23 mouse cellular contexts compared by ENCODE assay signal in the genomic region with DNA sequence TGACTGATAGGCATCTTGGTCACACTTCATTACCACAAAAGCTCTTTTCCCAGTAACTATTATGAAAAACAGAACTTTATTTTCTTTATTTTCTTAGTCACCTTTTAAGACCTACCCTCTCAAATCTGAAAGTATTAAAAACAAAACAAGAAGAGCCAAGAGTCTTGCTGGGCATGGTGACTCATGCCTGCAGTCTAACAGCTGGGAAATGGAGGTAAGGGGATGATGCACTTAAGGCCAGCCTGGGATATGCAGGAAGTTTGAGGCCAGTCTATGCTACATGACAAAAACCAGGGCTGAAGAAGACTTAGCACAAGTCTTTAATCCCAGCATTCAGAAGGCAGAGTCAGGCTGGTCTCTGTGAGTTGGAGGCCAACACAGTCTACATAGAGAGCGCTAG. TPM values are rescaled to one million over a fixed set of nuclear protein-coding genes. Genes with fewer than 3 reads are reported as not detected.
A peak's percentile ranks its signal among the peaks of the same experiment; 100 is the strongest.
DNase-seq lines count a peak whose midpoint lies in the region; TF ChIP-seq lines count a peak whose summit lies in the region.
"Had no signal": no experiment of that assay in that cellular context is flagged by ENCODE, and none has a peak within 500 bp of the region (broad histone marks: within the 10 kb centered on the region; RNA-seq: fewer than 3 reads in every experiment).

No protein-coding gene starts in this region.

- peaks cover 5 to 6% of the 10 kb centered on the region in 2 experiments; a peak in 3 of 4 replicates for H3K4me1 ChIP-seq in MEL (ENCODE audit: control insufficient read depth in 1 of 2, insufficient read depth in 2 of 2, low read length in 2 of 2)
- H3K4me1 ChIP-seq: embryonic facial prominence, embryonic 12.5 days had no signal

- no peak for TF ChIP-seq RAD21 in MEL (IDR thresholded peaks at IDR 0.05; ENCODE audit: low read depth, low read length)

- no peak overlapping the region for H3K9ac ChIP-seq in MEL (ENCODE audit: control insufficient read depth, low read depth, low read length, poor library complexity, severe bottlenecking)
- H3K9ac ChIP-seq: embryonic facial prominence, embryonic 12.5 days; forebrain, embryonic 13.5 days; forebrain, embryonic 15.5 days; forebrain, postnatal 0 days had no signal

- no peak for TF ChIP-seq CTCF in MEL (IDR thresholded peaks at IDR 0.05 in 2 of 3, conservative IDR thresholded peaks at IDR 0.05 in 1 of 3; ENCODE audit: control insufficient read depth in 1 of 3, insufficient read depth in 1 of 3, low read depth in 2 of 3, low read length in 3 of 3, poor library complexity in 1 of 3, severe bottlenecking in 1 of 3)

- peak; percentile 62 for DNase-seq in 3T3-L1 (ENCODE audit: low read depth, low spot score)
- no peak for DNase-seq in MEL (ENCODE audit: low read depth, low spot score)
- DNase-seq in adrenal gland, adult 18-20 months (ENCODE audit: low spot score in 2 of 2) = no peak
- no peak for DNase-seq in adrenal gland, postnatal 10 days
- DNase-seq in thymus, postnatal 0 days (ENCODE audit: low spot score) = no peak
- DNase-seq: adrenal gland, adult 2 months; adrenal gland, postnatal 14 days; adrenal gland, postnatal 36 days; B cell, adult 2 months; cerebellum, adult 11-12 months; cerebellum, adult 2 months; cerebellum, adult 9-10 months; cerebellum, postnatal 10 days; cerebellum, postnatal 25 days; forebrain, postnatal 0 days had no signal

- no peak overlapping the region for H3ac ChIP-seq in myocyte (ENCODE audit: control insufficient read depth, insufficient read length)

- H3K4me2 ChIP-seq in myocyte (ENCODE audit: low read depth) = no peak overlapping the region
- H3K4me2 ChIP-seq: embryonic facial prominence, embryonic 12.5 days; forebrain, embryonic 13.5 days; forebrain, embryonic 15.5 days had no signal

- TF ChIP-seq POLR2A in MEL (IDR thresholded peaks at IDR 0.05; ENCODE audit: control insufficient read depth in 1 of 2, insufficient read depth in 1 of 2, low read depth in 1 of 2, low read length in 2 of 2, poor library complexity in 1 of 2) = no peak
- TF ChIP-seq POLR2A in myocyte (IDR thresholded peaks at IDR 0.05; ENCODE audit: insufficient read length, low read depth) = no peak

- no peak overlapping the region for H3K27ac ChIP-seq in MEL (ENCODE audit: control insufficient read depth, low read depth, low read length)
- H3K27ac ChIP-seq: embryonic facial prominence, embryonic 10.5 days; embryonic facial prominence, embryonic 12.5 days; forebrain, embryonic 13.5 days; forebrain, embryonic 15.5 days had no signal

- H3K27me3 ChIP-seq in MEL (ENCODE audit: control insufficient read depth in 1 of 2, insufficient read depth in 2 of 2, low read length in 2 of 2) = no peaks in the 10 kb centered on the region
- no peaks in the 10 kb centered on the region for H3K27me3 ChIP-seq in myocyte (ENCODE audit: control insufficient read depth, insufficient read depth, insufficient read length)
- H3K27me3 ChIP-seq: CH12.LX; embryonic facial prominence, embryonic 12.5 days; forebrain, embryonic 13.5 days; forebrain, embryonic 15.5 days; Patski had no signal

- H3K36me3 ChIP-seq in MEL (ENCODE audit: control insufficient read depth in 1 of 2, insufficient read depth in 2 of 2, low read length in 2 of 2) (peaks cover 0 to 5% of the 10 kb centered on the region in 2 experiments; a peak in 2 of 4 replicates), myocyte (ENCODE audit: control insufficient read depth, insufficient read depth) (peaks cover 13% of the 10 kb centered on the region)
- H3K36me3 ChIP-seq: forebrain, embryonic 15.5 days had no signal

- H3K79me2 ChIP-seq in MEL (ENCODE audit: control insufficient read depth, insufficient read depth, low read length, poor library complexity) (no peaks in the 10 kb centered on the region), myocyte (ENCODE audit: control insufficient read depth, insufficient read depth) (no peaks in the 10 kb centered on the region)

- no peaks in the 10 kb centered on the region for H3K9me3 ChIP-seq in MEL (replicated peaks; ENCODE audit: insufficient read depth, low read length)
- H3K9me3 ChIP-seq: embryonic facial prominence, embryonic 10.5 days; embryonic facial prominence, embryonic 12.5 days; forebrain, embryonic 13.5 days; forebrain, embryonic 15.5 days; G1E had no signal

- TF ChIP-seq EP300 in MEL (IDR thresholded peaks at IDR 0.05; ENCODE audit: low read depth in 1 of 2, low read length in 2 of 2) = no peak

- H3K4me3 ChIP-seq in MEL (ENCODE audit: control insufficient read depth in 1 of 2, insufficient read depth in 1 of 2, low read depth in 2 of 2, low read length in 2 of 2) = no peak overlapping the region
- H3K4me3 ChIP-seq in myocyte = no peak overlapping the region
- H3K4me3 ChIP-seq: embryonic facial prominence, embryonic 10.5 days; embryonic facial prominence, embryonic 12.5 days; forebrain, embryonic 13.5 days; forebrain, embryonic 15.5 days had no signal

TF ChIP-seq in MEL, 35 proteins besides CTCF, POLR2A, EP300 and RAD21:
- no peak for TF ChIP-seq E2F4 (IDR thresholded peaks at IDR 0.05; ENCODE audit: borderline replicate concordance, low read depth, low read length)
- peak; percentile 17; the same call in 1 of the 2 replicates for TF ChIP-seq BHLHE40 (IDR thresholded peaks at IDR 0.05; ENCODE audit: borderline replicate concordance, low read depth, low read length)
TF ChIP-seq in MEL: peak in this region for 1.

TF ChIP-seq in myocyte, 11 proteins besides CTCF, POLR2A, EP300 and RAD21:
- TF ChIP-seq MYOD1 (IDR thresholded peaks at IDR 0.05; ENCODE audit: control insufficient read depth in 1 of 3, insufficient read length in 2 of 3, low read depth in 2 of 3) (peak in 2 of 3 experiments; percentile 14 to 37), MAX (IDR thresholded peaks at IDR 0.05; ENCODE audit: low read depth) (no peak)

RNA-seq across cellular contexts. Expression of gene Zfp609, which starts 12.5 kb away (rescaled TPM):
- total RNA-seq in MEL (2012; rRNA removed) = 2.9 and 3.6 TPM in 2 replicates
- polyA plus RNA-seq in MEL (2012; ENCODE audit: insufficient read depth in 1 of 2, insufficient read length in 2 of 2, low read depth in 1 of 2, low replicate concordance in 2 of 2, missing spikeins in 1 of 2) (10 to 100 TPM in 1 of 2 experiments, not detected in 1; 26.5 TPM), myocyte (2012; fragmentation: generic; extraction: Trizol) (11.1 TPM)
- 10 to 100 TPM; 19.6 to 24.4 TPM for total RNA-seq in adrenal gland, adult 18-20 months (2021)
- 10 to 100 TPM; 30.4 to 36.1 TPM for total RNA-seq in adrenal gland, postnatal 10 days (2021)
- 1.6 and 2.0 TPM in 2 replicates for polyA plus RNA-seq in thymus, postnatal 0 days (2015; fragmentation: Nextera tagmentation; extraction: Ambion mirVana)

RNA-seq across cellular contexts. Expression of gene Pclaf, which starts 50.2 kb away (rescaled TPM):
- 67.1 and 79.2 TPM in 2 replicates for total RNA-seq in MEL (2012; rRNA removed)
- polyA plus RNA-seq in MEL (2012; ENCODE audit: insufficient read depth in 1 of 2, insufficient read length in 2 of 2, low read depth in 1 of 2, low replicate concordance in 2 of 2, missing spikeins in 1 of 2) = 10 to 100 TPM in 1 of 2 experiments, not detected in 1; 99.0 TPM
- polyA plus RNA-seq in myocyte (2012; fragmentation: generic; extraction: Trizol) = 29.0 TPM
- total RNA-seq in adrenal gland, adult 18-20 months (2021) = 1 to 10 TPM; 1.1 to 1.4 TPM
- total RNA-seq in adrenal gland, postnatal 10 days (2021) = 10 to 100 TPM; 18.0 to 21.8 TPM
- polyA plus RNA-seq in thymus, postnatal 0 days (2015; fragmentation: Nextera tagmentation; extraction: Ambion mirVana) = 317 and 358 TPM in 2 replicates

Comparison
In these comparisons a context has a peak if more than half of its experiments do, and no peak if none do; other contexts are left out.
1. RNA of gene Pclaf, which starts 50.2 kb away (total RNA-seq): 67.1 to 79.2 TPM in MEL and 18.0 to 21.8 TPM in adrenal gland, postnatal 10 days; 1.1 to 1.4 TPM in adrenal gland, adult 18-20 months; every median in the first group is over 4 times any median in the second.